Mouse (Mus musculus): Measurements from ENCODE around the gene Ugt2b36. TPM values are rescaled to one million over a fixed set of nuclear protein-coding genes. Genes with fewer than 3 reads are reported as not detected.
"Not testable (repeated sequence)": the region's sequence is repeated elsewhere in the genome, so short reads cannot be mapped to it uniquely, and the experiment has no call there.

Gene Ugt2b36
- not detected for total RNA-seq (2021)

GRCm38 (mm10) chr5:87092346-87093027, at the start of gene Ugt2b36:
Ugt2b36 (minus strand) TSS chr5:87092555.
- intact Hi-C loops (cut with DNase I) = no loop called here
- no peak for DNase-seq (ENCODE audit: low spot score)

- not testable (repeated sequence) for DNase-seq (ENCODE audit: low spot score)
- intact Hi-C loops (cut with DNase I) = loop anchor here (10.0 kb wide), 1 partner anchor 285 kb away; no protein-coding TSS in a partner anchor
These were observed 47.8 kb upstream of the Ugt2b36 start, which contains the start of gene Ugt2b5 for GRCm38 (mm10) chr5:87140196-87140595. Ugt2b5 (minus strand) TSS chr5:87140318.

- DNase-seq (ENCODE audit: low spot score); intact Hi-C loops (cut with DNase I): not testable (repeated sequence)
These were observed 11.3 kb upstream of the Ugt2b36 start for GRCm38 (mm10) chr5:87103697-87104096.

GRCm38 (mm10) chr5:87091111-87091510, 1.2 kb downstream of the Ugt2b36 start:
- DNase-seq (ENCODE audit: low spot score) = no peak
- intact Hi-C loops (cut with DNase I) = no loop called here

GRCm38 (mm10) chr5:87089264-87089663, 3.1 kb downstream of the Ugt2b36 start:
- intact Hi-C loops (cut with DNase I) = no loop called here
- no peak for DNase-seq (ENCODE audit: low spot score)

GRCm38 (mm10) chr5:87086269-87086668, 6.1 kb downstream of the Ugt2b36 start:
- intact Hi-C loops (cut with DNase I) = no loop called here
- no peak for DNase-seq (ENCODE audit: low spot score)

- intact Hi-C loops (cut with DNase I) = no loop called here
- no peak for DNase-seq (ENCODE audit: low spot score)
These were observed 61.7 kb downstream of the Ugt2b36 start for GRCm38 (mm10) chr5:87030624-87031023.

- DNase-seq (ENCODE audit: low spot score) = no peak
- intact Hi-C loops (cut with DNase I) = no loop called here
These were observed 65.0 kb downstream of the Ugt2b36 start for GRCm38 (mm10) chr5:87027359-87027758.

Other genes starting within 250 kb of the Ugt2b36 start
- gene Ugt2b34, start 185.6 kb downstream of the Ugt2b36 start, total RNA-seq (2021) = not detected
- gene Ugt2b1, start 166.0 kb downstream of the Ugt2b36 start, total RNA-seq (2021) = not detected
- not detected for gene Ugt2b35, start 91.7 kb downstream of the Ugt2b36 start, total RNA-seq (2021)
- not detected for gene Ugt2b5, start 47.8 kb upstream of the Ugt2b36 start, total RNA-seq (2021)
- not detected for gene Ugt2b37, start 162.2 kb upstream of the Ugt2b36 start, total RNA-seq (2021)
- not detected for gene Ugt2a3, start 244.6 kb upstream of the Ugt2b36 start, total RNA-seq (2021)